Mouse (Mus musculus): ENCODE data around the gene Epb41l2. TPM values are rescaled to one million over a fixed set of nuclear protein-coding genes. Genes with fewer than 3 reads are reported as not detected.

The Epb41l2 gene
- polyA plus RNA-seq, 1 experiment, result 421 TPM

GRCm38 (mm10) chr10:25519954-25520353 is 160.4 kb downstream of the Epb41l2 start:
- TF ChIP-seq CTCF (IDR thresholded peaks at IDR 0.05; ENCODE audit: insufficient read depth, low read depth, low read length), result no peak
- no peak for TF ChIP-seq POLR2A (IDR thresholded peaks at IDR 0.05; ENCODE audit: insufficient read depth, low read depth, low read length)
- Histone ChIP-seq H3K4me3 (ENCODE audit: insufficient read depth, low read depth, low read length) (no peak overlapping the region), H3K4me1 (ENCODE audit: control insufficient read depth, insufficient read depth, low read length) (peaks cover 6% of the 10 kb centered on the region; the same call in 1 of the 2 replicates), H3K27ac (ENCODE audit: insufficient read depth, low read depth, low read length) (no peak overlapping the region)
- 77% methylated on average over 3 of the region's 3 CpGs for WGBS

- WGBS, result 40% methylated on average over 5 of the region's 5 CpGs
- Histone ChIP-seq H3K4me3 (ENCODE audit: insufficient read depth, low read depth, low read length) (no peak overlapping the region), H3K4me1 (ENCODE audit: control insufficient read depth, insufficient read depth, low read length) (peaks cover 6% of the 10 kb centered on the region; the same call in 1 of the 2 replicates), H3K27ac (ENCODE audit: insufficient read depth, low read depth, low read length) (no peak overlapping the region)
- TF ChIP-seq POLR2A (IDR thresholded peaks at IDR 0.05; ENCODE audit: insufficient read depth, low read depth, low read length) (no peak), CTCF (IDR thresholded peaks at IDR 0.05; ENCODE audit: insufficient read depth, low read depth, low read length) (no peak)
Measured at GRCm38 (mm10) chr10:25520428-25520827, 160.8 kb downstream of the Epb41l2 start.

- TF ChIP-seq CTCF (IDR thresholded peaks at IDR 0.05; ENCODE audit: insufficient read depth, low read depth, low read length) (no peak), POLR2A (IDR thresholded peaks at IDR 0.05; ENCODE audit: insufficient read depth, low read depth, low read length) (no peak)
- H3K4me3 ChIP-seq (ENCODE audit: insufficient read depth, low read depth, low read length), result no peak overlapping the region
- H3K4me1 ChIP-seq (ENCODE audit: control insufficient read depth, insufficient read depth, low read length), result peaks cover 6% of the 10 kb centered on the region; the same call in 1 of the 2 replicates
- H3K27ac ChIP-seq (ENCODE audit: insufficient read depth, low read depth, low read length), result no peak overlapping the region
- WGBS, result 89% methylated on average over 8 of the region's 8 CpGs
Measured at GRCm38 (mm10) chr10:25523727-25524126, 164.1 kb downstream of the Epb41l2 start.

GRCm38 (mm10) chr10:25526156-25526555 is 166.6 kb downstream of the Epb41l2 start:
- TF ChIP-seq POLR2A (IDR thresholded peaks at IDR 0.05; ENCODE audit: insufficient read depth, low read depth, low read length) (no peak), CTCF (IDR thresholded peaks at IDR 0.05; ENCODE audit: insufficient read depth, low read depth, low read length) (no peak)
- H3K4me1 ChIP-seq (ENCODE audit: control insufficient read depth, insufficient read depth, low read length), result no peaks in the 10 kb centered on the region
- no peak overlapping the region for H3K4me3 ChIP-seq (ENCODE audit: insufficient read depth, low read depth, low read length)
- 82% methylated on average over 4 of the region's 4 CpGs for WGBS
- no peak overlapping the region for H3K27ac ChIP-seq (ENCODE audit: insufficient read depth, low read depth, low read length)

- TF ChIP-seq CTCF (IDR thresholded peaks at IDR 0.05; ENCODE audit: insufficient read depth, low read depth, low read length), result no peak
- TF ChIP-seq POLR2A (IDR thresholded peaks at IDR 0.05; ENCODE audit: insufficient read depth, low read depth, low read length), result no peak
- H3K4me3 ChIP-seq (ENCODE audit: insufficient read depth, low read depth, low read length), result no peak overlapping the region
- no peaks in the 10 kb centered on the region for H3K4me1 ChIP-seq (ENCODE audit: control insufficient read depth, insufficient read depth, low read length)
- 92% methylated on average over 4 of the region's 4 CpGs for WGBS
- no peak overlapping the region for H3K27ac ChIP-seq (ENCODE audit: insufficient read depth, low read depth, low read length)
Measured at GRCm38 (mm10) chr10:25526622-25527021, 167.0 kb downstream of the Epb41l2 start.

GRCm38 (mm10) chr10:25527126-25527525 is 167.5 kb downstream of the Epb41l2 start:
- TF ChIP-seq CTCF (IDR thresholded peaks at IDR 0.05; ENCODE audit: insufficient read depth, low read depth, low read length) (no peak), POLR2A (IDR thresholded peaks at IDR 0.05; ENCODE audit: insufficient read depth, low read depth, low read length) (no peak)
- 77% methylated on average over 3 of the region's 3 CpGs for WGBS
- no peaks in the 10 kb centered on the region for H3K4me1 ChIP-seq (ENCODE audit: control insufficient read depth, insufficient read depth, low read length)
- no peak overlapping the region for H3K4me3 ChIP-seq (ENCODE audit: insufficient read depth, low read depth, low read length)
- no peak overlapping the region for H3K27ac ChIP-seq (ENCODE audit: insufficient read depth, low read depth, low read length)

GRCm38 (mm10) chr10:25531335-25531734 is 171.7 kb downstream of the Epb41l2 start:
- H3K4me3 ChIP-seq (ENCODE audit: insufficient read depth, low read depth, low read length), result no peak overlapping the region
- no peak overlapping the region for H3K27ac ChIP-seq (ENCODE audit: insufficient read depth, low read depth, low read length)
- TF ChIP-seq CTCF (IDR thresholded peaks at IDR 0.05; ENCODE audit: insufficient read depth, low read depth, low read length), result no peak
- H3K4me1 ChIP-seq (ENCODE audit: control insufficient read depth, insufficient read depth, low read length), result no peaks in the 10 kb centered on the region
- 75% methylated on average over 13 of the region's 13 CpGs for WGBS

GRCm38 (mm10) chr10:25533105-25533504 is 173.5 kb downstream of the Epb41l2 start:
- 89% methylated on average over 2 of the region's 2 CpGs for WGBS
- no peak for TF ChIP-seq POLR2A (IDR thresholded peaks at IDR 0.05; ENCODE audit: insufficient read depth, low read depth, low read length)
- no peak for TF ChIP-seq CTCF (IDR thresholded peaks at IDR 0.05; ENCODE audit: insufficient read depth, low read depth, low read length)
- H3K4me3 ChIP-seq (ENCODE audit: insufficient read depth, low read depth, low read length), result no peak overlapping the region
- H3K4me1 ChIP-seq (ENCODE audit: control insufficient read depth, insufficient read depth, low read length), result no peaks in the 10 kb centered on the region
- H3K27ac ChIP-seq (ENCODE audit: insufficient read depth, low read depth, low read length), result no peak overlapping the region

- 87% methylated on average over 9 of the region's 9 CpGs for WGBS
Measured at GRCm38 (mm10) chr10:25533513-25534246, 174.1 kb downstream of the Epb41l2 start.

More at GRCm38 (mm10) chr10:25533513-25534246, 174.1 kb downstream of the Epb41l2 start:
- TF ChIP-seq CTCF (IDR thresholded peaks at IDR 0.05; ENCODE audit: insufficient read depth, low read depth, low read length) (no peak), POLR2A (IDR thresholded peaks at IDR 0.05; ENCODE audit: insufficient read depth, low read depth, low read length) (no peak)
- Histone ChIP-seq H3K27ac (ENCODE audit: insufficient read depth, low read depth, low read length) (no peak overlapping the region), H3K4me3 (ENCODE audit: insufficient read depth, low read depth, low read length) (no peak overlapping the region), H3K4me1 (ENCODE audit: control insufficient read depth, insufficient read depth, low read length) (no peaks in the 10 kb centered on the region)

Measured in olfactory bulb, adult 2 months (tissue).